13 mouse cellular contexts compared by ENCODE assay signal in the genomic region with DNA sequence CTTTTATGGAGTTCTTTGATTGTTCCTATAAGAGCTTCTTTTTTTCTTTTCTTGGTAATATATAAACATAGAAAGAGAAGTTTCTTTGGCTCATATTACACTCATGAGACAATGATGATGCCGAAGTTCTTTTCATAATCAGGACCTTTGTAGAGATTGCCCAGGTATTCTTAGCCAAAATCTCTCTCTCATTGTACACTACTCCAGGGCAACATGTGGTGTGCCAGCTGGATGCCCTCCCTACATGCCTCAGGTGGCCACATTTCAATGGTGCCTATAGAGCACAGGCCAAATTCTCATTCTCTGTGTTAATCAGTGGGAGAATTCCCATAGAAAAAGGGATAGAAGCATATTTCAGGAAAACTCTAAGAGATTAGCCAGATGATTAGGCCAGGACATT.
DNase-seq lines count a peak whose midpoint lies in the region; ATAC-seq and TF ChIP-seq lines count a peak whose summit lies in the region.
"Had no signal": no experiment of that assay in that cellular context is flagged by ENCODE, and none has a peak within 500 bp of the region (broad histone marks: within the 10 kb centered on the region; RNA-seq: fewer than 3 reads in every experiment).

No protein-coding gene starts in this region.

- no peaks in the 10 kb centered on the region for H3K27me3 ChIP-seq in forebrain, embryonic 13.5 days
- no peaks in the 10 kb centered on the region for H3K27me3 ChIP-seq in forebrain, postnatal 0 days (ENCODE audit: insufficient read depth, low read length)
- H3K27me3 ChIP-seq in midbrain, embryonic 11.5 days (ENCODE audit: control insufficient read depth, insufficient read depth, low read length): no peaks in the 10 kb centered on the region
- H3K27me3 ChIP-seq in midbrain, embryonic 13.5 days: no peaks in the 10 kb centered on the region
- H3K27me3 ChIP-seq in cerebellum, adult 2 months (ENCODE audit: control insufficient read depth, insufficient read depth, low read length): no peaks in the 10 kb centered on the region
- H3K27me3 ChIP-seq: embryonic facial prominence, embryonic 12.5 days; limb, embryonic 12.5 days had no signal

- H3K4me2 ChIP-seq in forebrain, embryonic 13.5 days: no peak overlapping the region
- H3K4me2 ChIP-seq in forebrain, postnatal 0 days (ENCODE audit: low read depth): no peak overlapping the region
- no peak overlapping the region for H3K4me2 ChIP-seq in midbrain, embryonic 11.5 days
- no peak overlapping the region for H3K4me2 ChIP-seq in midbrain, embryonic 13.5 days (replicated peaks)
- H3K4me2 ChIP-seq: embryonic facial prominence, embryonic 12.5 days; limb, embryonic 12.5 days had no signal

- no peaks in the 10 kb centered on the region for H3K36me3 ChIP-seq in forebrain, embryonic 13.5 days (ENCODE audit: poor library complexity, severe bottlenecking)
- no peaks in the 10 kb centered on the region for H3K36me3 ChIP-seq in forebrain, postnatal 0 days (ENCODE audit: insufficient read depth)
- no peaks in the 10 kb centered on the region for H3K36me3 ChIP-seq in midbrain, embryonic 11.5 days (ENCODE audit: control insufficient read depth, insufficient read depth, low read length)
- H3K36me3 ChIP-seq in midbrain, embryonic 13.5 days: no peaks in the 10 kb centered on the region
- H3K36me3 ChIP-seq: embryonic facial prominence, embryonic 12.5 days; limb, embryonic 12.5 days had no signal

- H3K9ac ChIP-seq in forebrain, embryonic 13.5 days: no peak overlapping the region
- H3K9ac ChIP-seq in forebrain, postnatal 0 days: no peak overlapping the region
- H3K9ac ChIP-seq in midbrain, embryonic 11.5 days (ENCODE audit: low read length): no peak overlapping the region
- no peak overlapping the region for H3K9ac ChIP-seq in midbrain, embryonic 13.5 days (replicated peaks)
- H3K9ac ChIP-seq: embryonic facial prominence, embryonic 12.5 days; limb, embryonic 12.5 days; liver, embryonic 14.5 days had no signal

- no peak for TF ChIP-seq POLR2A in cerebellum, adult 2 months (IDR thresholded peaks at IDR 0.05; ENCODE audit: borderline replicate concordance, insufficient read depth, low read length)

- no peak overlapping the region for H3K4me3 ChIP-seq in forebrain, embryonic 13.5 days
- no peak overlapping the region for H3K4me3 ChIP-seq in forebrain, postnatal 0 days (ENCODE audit: low read depth, low read length)
- no peak overlapping the region for H3K4me3 ChIP-seq in midbrain, embryonic 11.5 days (ENCODE audit: low read depth, low read length)
- H3K4me3 ChIP-seq in midbrain, embryonic 13.5 days (replicated peaks): no peak overlapping the region
- no peak overlapping the region for H3K4me3 ChIP-seq in cerebellum, adult 2 months (replicated peaks; ENCODE audit: insufficient read depth, low read depth, low read length)
- H3K4me3 ChIP-seq: embryonic facial prominence, embryonic 12.5 days; limb, embryonic 12.5 days had no signal

- TF ChIP-seq CTCF in forebrain, postnatal 0 days (IDR thresholded peaks at IDR 0.05; ENCODE audit: low read depth): no peak
- TF ChIP-seq CTCF in cerebellum, adult 2 months (IDR thresholded peaks at IDR 0.05; ENCODE audit: borderline replicate concordance, insufficient read depth, low read depth, low read length): no peak

- WGBS in forebrain, embryonic 13.5 days: 32% methylated on average over 1 of the region's 1 CpGs
- 23% methylated on average over 1 of the region's 1 CpGs for WGBS in forebrain, postnatal 0 days
- 19% methylated on average over 1 of the region's 1 CpGs for WGBS in midbrain, embryonic 11.5 days
- 26% methylated on average over 1 of the region's 1 CpGs for WGBS in midbrain, embryonic 13.5 days
- 10% methylated on average over 1 of the region's 1 CpGs for WGBS in cerebellum, adult 2 months

- DNase-seq in forebrain, postnatal 0 days: no peak
- DNase-seq in midbrain, embryonic 11.5 days (ENCODE audit: low spot score, missing footprints): peak; percentile 84
- DNase-seq in cerebellum, adult 2 months: peak; percentile 76 to 88
- DNase-seq in gonadal fat pad, adult 2 months (ENCODE audit: low read depth): peak; percentile 42
- no peak for DNase-seq in lung, postnatal 25 days (ENCODE audit: low spot score)
- DNase-seq: B cell, adult 2 months; right cerebral cortex, postnatal 14 days had no signal

- no peak overlapping the region for H3K27ac ChIP-seq in forebrain, embryonic 13.5 days
- no peak overlapping the region for H3K27ac ChIP-seq in forebrain, postnatal 0 days (ENCODE audit: low read depth, low read length)
- H3K27ac ChIP-seq in midbrain, embryonic 11.5 days (ENCODE audit: low read depth, low read length): no peak overlapping the region
- H3K27ac ChIP-seq in midbrain, embryonic 13.5 days: no peak overlapping the region
- no peak overlapping the region for H3K27ac ChIP-seq in cerebellum, adult 2 months (ENCODE audit: insufficient read depth, low read length)
- H3K27ac ChIP-seq: embryonic facial prominence, embryonic 12.5 days; limb, embryonic 12.5 days; liver, embryonic 14.5 days had no signal

- peak; percentile 67; the same call in 1 of the 2 replicates for ATAC-seq in forebrain, embryonic 13.5 days
- no peak for ATAC-seq in forebrain, postnatal 0 days
- ATAC-seq in midbrain, embryonic 11.5 days (ENCODE audit: low FRiP score): 0 out of 2 replicates have a peak, but pooled peaks have one; percentile 44
- no peak for ATAC-seq in midbrain, embryonic 13.5 days
- ATAC-seq: lung, postnatal 0 days had no signal

- H3K9me3 ChIP-seq in forebrain, embryonic 13.5 days (replicated peaks): no peaks in the 10 kb centered on the region
- H3K9me3 ChIP-seq in forebrain, postnatal 0 days (ENCODE audit: low read length): no peaks in the 10 kb centered on the region
- H3K9me3 ChIP-seq in midbrain, embryonic 11.5 days (ENCODE audit: control insufficient read depth, low read length): no peaks in the 10 kb centered on the region
- no peaks in the 10 kb centered on the region for H3K9me3 ChIP-seq in midbrain, embryonic 13.5 days
- H3K9me3 ChIP-seq: embryonic facial prominence, embryonic 12.5 days; limb, embryonic 12.5 days had no signal

- H3K4me1 ChIP-seq in forebrain, embryonic 13.5 days: peaks cover 7% of the 10 kb centered on the region
- H3K4me1 ChIP-seq in forebrain, postnatal 0 days (ENCODE audit: insufficient read depth): no peaks in the 10 kb centered on the region
- H3K4me1 ChIP-seq in midbrain, embryonic 11.5 days (ENCODE audit: control insufficient read depth, insufficient read depth, low read length): peaks cover 3% of the 10 kb centered on the region; the same call in 1 of the 2 replicates
- 0 out of 2 replicates have a peak, but pooled peaks cover 2% of the 10 kb centered on the region for H3K4me1 ChIP-seq in midbrain, embryonic 13.5 days (replicated peaks)
- H3K4me1 ChIP-seq in cerebellum, adult 2 months (ENCODE audit: control insufficient read depth, insufficient read depth, low read length): peaks cover 6% of the 10 kb centered on the region; the same call in 1 of the 2 replicates
- H3K4me1 ChIP-seq: embryonic facial prominence, embryonic 12.5 days; limb, embryonic 12.5 days had no signal

Comparison
In these comparisons a context has a peak if more than half of its experiments do, and no peak if none do; other contexts are left out.
1. ATAC-seq: peak in forebrain, embryonic 13.5 days (single experiment) and midbrain, embryonic 11.5 days (single experiment); none in forebrain, postnatal 0 days (single experiment) and midbrain, embryonic 13.5 days (single experiment).
2. DNase-seq: peak in midbrain, embryonic 11.5 days (single experiment), cerebellum, adult 2 months (2 of 2) and gonadal fat pad, adult 2 months (single experiment); none in forebrain, postnatal 0 days (single experiment) and lung, postnatal 25 days (single experiment).